Mouse (Mus musculus) limb, embryonic 10.5 days (tissue): ENCODE results near the gene Barx1. TPM values are rescaled to one million over a fixed set of nuclear protein-coding genes. Genes with fewer than 3 reads are reported as not detected.

Experiments
- DNase-seq: peaks from one replicate; pipeline ENCODE4 v3.0.0-alpha.2; 2017; ENCODE audit warnings: low spot score
- H3K27ac ChIP-seq: fragments of 300-500 bp; sonication (generic); 2 replicates; pipeline ENCODE4 v1.5.1; 2016; ENCODE audit warnings: mild to moderate bottlenecking
- H3K27me3 ChIP-seq: fragments of 300-500 bp; sonication (generic); 2 replicates; pipeline ENCODE4 v1.6.1; 2016; ENCODE audit warnings: low read depth, mild to moderate bottlenecking; ENCODE audit not compliant: poor library complexity, severe bottlenecking
- H3K36me3 ChIP-seq: fragments of 300-500 bp; sonication (generic); 2 replicates; pipeline ENCODE4 v1.6.1; 2016; ENCODE audit warnings: mild to moderate bottlenecking, moderate library complexity
- H3K4me1 ChIP-seq: fragments of 300-500 bp; sonication (generic); 2 replicates; pipeline ENCODE4 v1.6.1; 2016
- H3K4me3 ChIP-seq: fragments of 300-500 bp; sonication (generic); 2 replicates; pipeline ENCODE4 v1.5.1; 2016; ENCODE audit warnings: mild to moderate bottlenecking, moderate library complexity
- H3K9me3 ChIP-seq: fragments of 300-500 bp; sonication (generic); replicated peaks from 2 replicates; pipeline ENCODE4 v1.6.1; 2016; ENCODE audit warnings: mild to moderate bottlenecking
- WGBS: fragments of 180-500 bp; shearing (Covaris S2); methylation state at CpG from one replicate; pipeline ENCODE4 v1.1.7; 2016; 5-methylcytosine and 5-hydroxymethylcytosine counted together
- polyA plus RNA-seq: library from polyadenylated mRNA; unstranded; fragments of >200 nt; fragmentation: Nextera tagmentation; extraction: Ambion mirVana; gene quantifications from 2 replicates; pipeline ENCODE4 v1.2.1, GENCODE M21; 2016

Gene Barx1
- 0.16 and 4.1 TPM in 2 replicates for polyA plus RNA-seq

DNA sequence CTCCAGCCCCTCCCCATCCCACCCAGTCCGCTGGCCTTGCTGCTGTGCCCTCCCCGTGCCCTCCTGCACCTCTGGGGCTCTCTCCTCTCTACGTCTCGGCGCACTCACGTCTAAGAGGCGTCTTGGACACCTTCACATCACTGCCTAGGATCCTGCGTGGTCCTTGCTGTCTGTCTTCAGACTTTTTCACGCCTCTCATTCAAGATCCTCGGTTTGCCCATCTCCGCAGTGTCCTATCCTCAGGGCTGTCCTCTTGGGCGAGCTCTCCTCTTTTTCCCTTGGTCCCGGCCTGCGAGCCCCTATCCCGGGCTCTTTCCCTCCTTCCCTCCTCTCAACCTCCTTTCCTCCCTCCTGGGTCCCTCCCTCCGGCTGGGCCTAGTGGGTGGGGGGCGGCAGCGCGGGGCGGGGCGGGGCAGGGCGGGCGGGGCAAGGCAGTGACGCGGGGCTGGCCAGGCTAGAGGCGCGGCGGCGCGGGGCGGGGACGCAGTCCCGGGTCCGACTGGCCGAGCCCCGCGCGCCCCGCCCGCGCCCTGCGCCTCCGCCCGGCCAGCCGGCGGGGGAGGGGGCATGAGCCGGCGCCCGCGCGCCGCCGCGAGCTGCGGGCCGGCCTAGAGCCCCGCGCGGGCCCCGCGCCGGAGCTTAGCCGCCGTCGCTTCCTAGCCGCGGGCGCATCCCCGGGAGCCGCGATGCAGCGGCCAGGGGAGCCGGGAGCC lies at the start of gene Barx1:
Gene Barx1, plus strand, starts transcription at position 568 of the 713 bp plus-strand sequence.
- Histone ChIP-seq H3K4me1 (peaks cover 51% of the 10 kb centered on the region), H3K9me3 (no peaks in the 10 kb centered on the region), H3K36me3 (no peaks in the 10 kb centered on the region), H3K4me3 (peak within 1 kb of the TSS; percentile 56), H3K27me3 (peaks cover 100% of the 10 kb centered on the region), H3K27ac (0 out of 2 replicates have a peak within 1 kb of the TSS, but pooled peaks have one; percentile 36)
- peak; percentile 62 for DNase-seq
- WGBS: under 1% methylated on average over 73 of the region's 73 CpGs

DNA sequence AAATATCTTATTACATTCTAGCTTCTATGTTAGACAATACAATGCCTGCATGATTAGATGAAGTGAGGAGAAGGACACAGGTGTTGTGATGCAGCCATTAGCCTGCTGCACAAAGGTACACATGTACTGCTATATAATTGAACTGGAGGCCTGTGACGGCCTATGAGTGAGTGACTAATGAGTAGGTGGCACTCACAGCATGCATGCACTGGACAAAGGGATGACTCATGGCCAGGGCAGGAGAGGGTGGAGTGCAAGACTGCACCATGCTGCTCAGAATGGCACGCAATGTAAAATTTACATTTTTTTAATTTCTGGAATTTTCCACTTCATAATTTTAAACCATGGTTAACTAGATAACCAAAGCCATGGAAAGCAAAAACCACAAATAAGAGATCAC lies 48.3 kb upstream of the Barx1 start:
- Histone ChIP-seq H3K4me1 (peaks cover 6% of the 10 kb centered on the region; the same call in 1 of the 2 replicates), H3K27me3 (no peaks in the 10 kb centered on the region), H3K27ac (no peak overlapping the region), H3K36me3 (peaks cover 5% of the 10 kb centered on the region; the same call in 1 of the 2 replicates), H3K9me3 (peaks cover 13% of the 10 kb centered on the region; the same call in 1 of the 2 replicates), H3K4me3 (no peak overlapping the region)
- WGBS: 88% methylated on average over 2 of the region's 2 CpGs
- DNase-seq: no peak

GRCm38 (mm10) chr13:48617774-48618173 lies 45.0 kb upstream of the Barx1 start:
- Histone ChIP-seq H3K27me3 (no peaks in the 10 kb centered on the region), H3K4me3 (no peak overlapping the region), H3K4me1 (peaks cover 6% of the 10 kb centered on the region; the same call in 1 of the 2 replicates), H3K27ac (no peak overlapping the region), H3K9me3 (peaks cover 13% of the 10 kb centered on the region; the same call in 1 of the 2 replicates), H3K36me3 (peaks cover 5% of the 10 kb centered on the region; the same call in 1 of the 2 replicates)
- DNase-seq: no peak

DNA sequence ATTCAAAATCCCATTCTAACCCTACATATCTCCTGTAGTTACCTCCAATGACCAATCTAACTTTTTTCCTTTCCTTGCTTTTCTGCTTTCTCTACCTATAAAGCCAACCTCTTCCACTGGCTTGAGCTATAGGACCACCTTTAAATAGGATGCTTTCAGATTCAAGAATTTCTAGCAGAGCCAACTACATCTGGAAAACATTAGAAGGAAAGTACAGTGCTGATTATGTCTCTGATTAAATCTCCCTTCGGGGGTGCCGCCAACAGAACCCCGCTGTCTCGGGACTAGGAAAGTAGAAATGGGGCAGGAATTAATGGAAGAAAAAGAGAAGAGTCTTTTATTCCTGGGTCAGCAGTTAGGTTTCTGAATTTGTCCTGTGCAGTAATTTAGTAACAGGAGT lies 43.9 kb upstream of the Barx1 start:
- Histone ChIP-seq H3K4me3 (no peak overlapping the region), H3K27ac (no peak overlapping the region), H3K9me3 (peaks cover 13% of the 10 kb centered on the region; the same call in 1 of the 2 replicates), H3K36me3 (peaks cover 5% of the 10 kb centered on the region; the same call in 1 of the 2 replicates), H3K4me1 (peaks cover 6% of the 10 kb centered on the region; the same call in 1 of the 2 replicates), H3K27me3 (no peaks in the 10 kb centered on the region)
- no peak for DNase-seq
- 66% methylated on average over 4 of the region's 4 CpGs for WGBS

GRCm38 (mm10) chr13:48624968-48625398 lies 37.8 kb upstream of the Barx1 start:
- peak overlapping the region; percentile 92 for H3K27ac ChIP-seq
- peaks cover 17% of the 10 kb centered on the region for H3K27me3 ChIP-seq
- 3% methylated on average over 26 of the region's 26 CpGs for WGBS
- H3K9me3 ChIP-seq: no peaks in the 10 kb centered on the region
- peaks cover 11% of the 10 kb centered on the region for H3K4me1 ChIP-seq
- DNase-seq: no peak
- peak overlapping the region; percentile 80 for H3K4me3 ChIP-seq
- no peaks in the 10 kb centered on the region for H3K36me3 ChIP-seq

DNA sequence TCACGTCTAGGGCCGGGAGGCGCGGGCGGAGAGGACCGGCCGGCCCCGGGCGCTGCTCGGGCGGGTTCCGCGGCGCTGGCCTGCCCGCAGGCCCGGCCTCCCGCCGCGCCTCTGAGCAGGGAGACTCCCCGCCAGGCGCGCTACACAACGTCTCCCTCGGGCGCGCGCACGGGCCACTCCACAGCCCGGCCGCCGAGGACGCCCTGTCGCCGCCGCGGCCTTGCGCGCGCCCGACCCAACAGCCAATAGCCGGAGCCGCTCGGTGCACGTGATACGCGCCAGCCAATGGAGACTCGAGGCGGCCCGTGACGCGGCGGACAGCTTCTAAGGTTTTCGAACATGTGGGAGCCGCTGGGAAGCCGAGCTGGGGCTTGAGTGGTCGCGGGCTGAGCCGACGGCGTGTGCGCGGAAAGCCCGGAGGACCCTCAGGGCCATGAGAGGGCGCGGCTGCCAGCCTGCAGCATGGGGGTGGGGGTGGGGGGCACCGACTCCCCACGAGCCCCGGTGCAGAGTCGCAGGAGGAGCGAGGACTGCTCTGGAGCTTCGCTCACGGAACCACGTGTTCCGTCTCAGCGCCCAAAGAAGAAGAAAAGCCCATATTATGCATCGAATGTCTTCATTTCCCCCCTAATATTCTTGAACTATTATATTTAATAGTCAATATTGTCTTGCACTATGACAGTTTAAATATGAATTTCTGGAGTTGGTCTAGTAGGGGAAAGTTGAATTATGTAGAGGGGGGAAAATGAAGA lies 37.2 kb upstream of the Barx1 start, which contains the start of gene Ptpdc1:
Gene Ptpdc1, minus strand, starts transcription at position 232 of the 752 bp plus-strand sequence.
- H3K27ac ChIP-seq: peak within 1 kb of the TSS; percentile 92
- WGBS: 4% methylated on average over 76 of the region's 76 CpGs

GRCm38 (mm10) chr13:48631691-48632090 lies 31.1 kb upstream of the Barx1 start:
- Histone ChIP-seq H3K36me3 (no peaks in the 10 kb centered on the region), H3K27ac (no peak overlapping the region), H3K27me3 (0 out of 2 replicates have a peak, but pooled peaks cover 3% of the 10 kb centered on the region), H3K9me3 (no peaks in the 10 kb centered on the region), H3K4me1 (no peaks in the 10 kb centered on the region), H3K4me3 (no peak overlapping the region)
- 77% methylated on average over 5 of the region's 5 CpGs for WGBS
- no peak for DNase-seq

More for the DNA sequence above, 37.2 kb upstream of the Barx1 start, which contains the start of gene Ptpdc1:
- Histone ChIP-seq H3K27me3 (peaks cover 17% of the 10 kb centered on the region), H3K9me3 (no peaks in the 10 kb centered on the region), H3K36me3 (no peaks in the 10 kb centered on the region), H3K4me1 (peaks cover 11% of the 10 kb centered on the region), H3K4me3 (peak within 1 kb of the TSS; percentile 80)
- DNase-seq: peak; percentile 98

DNA sequence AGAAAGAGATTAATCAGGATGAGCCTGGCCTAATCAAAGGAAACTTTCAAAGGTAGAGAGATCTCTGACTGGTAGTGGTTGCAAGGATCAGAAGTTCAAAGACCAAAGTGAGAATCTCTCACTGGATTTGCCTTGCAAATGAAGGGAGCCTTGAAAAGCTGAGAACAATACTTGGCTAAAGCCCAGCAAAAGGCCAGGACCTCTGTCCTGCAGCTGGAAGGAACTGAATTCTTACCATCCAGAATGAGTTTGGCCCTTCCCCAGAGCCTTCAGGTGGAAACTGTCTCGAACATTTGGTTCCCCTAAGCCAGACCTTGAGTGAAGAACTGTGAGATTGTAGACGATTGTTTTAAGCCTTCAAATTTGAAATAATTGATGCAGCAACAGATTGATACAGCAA lies 25.1 kb upstream of the Barx1 start:
- Histone ChIP-seq H3K4me1 (no peaks in the 10 kb centered on the region), H3K9me3 (no peaks in the 10 kb centered on the region), H3K27ac (no peak overlapping the region), H3K36me3 (no peaks in the 10 kb centered on the region), H3K4me3 (no peak overlapping the region), H3K27me3 (no peaks in the 10 kb centered on the region)
- DNase-seq: no peak
- WGBS: 57% methylated on average over 2 of the region's 2 CpGs

DNA sequence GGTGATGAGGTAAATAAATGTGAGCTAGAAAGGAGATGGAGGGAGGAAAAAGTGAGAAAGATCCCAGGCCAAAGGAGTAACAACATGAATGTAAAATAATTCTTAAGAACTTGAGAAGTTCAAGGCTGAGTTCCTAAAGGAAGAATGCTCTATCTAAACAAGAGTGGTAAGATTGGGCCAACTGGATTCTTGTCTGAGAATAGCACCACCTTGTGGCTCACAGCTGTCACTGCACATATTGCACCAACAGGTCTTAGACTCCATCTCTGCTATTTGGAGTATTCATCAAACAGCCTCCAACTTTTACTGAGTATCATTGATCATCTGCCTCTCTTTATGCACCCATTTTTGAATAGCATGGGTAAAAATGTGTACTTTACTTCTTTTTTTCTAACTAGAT lies 23.2 kb upstream of the Barx1 start:
- no peaks in the 10 kb centered on the region for H3K27me3 ChIP-seq
- no peak for DNase-seq
- H3K36me3 ChIP-seq: no peaks in the 10 kb centered on the region
- H3K4me3 ChIP-seq: no peak overlapping the region
- no peaks in the 10 kb centered on the region for H3K4me1 ChIP-seq
- no peaks in the 10 kb centered on the region for H3K9me3 ChIP-seq
- no peak overlapping the region for H3K27ac ChIP-seq

GRCm38 (mm10) chr13:48643072-48643471 lies 19.7 kb upstream of the Barx1 start:
- Histone ChIP-seq H3K27ac (no peak overlapping the region), H3K36me3 (no peaks in the 10 kb centered on the region), H3K4me1 (no peaks in the 10 kb centered on the region), H3K4me3 (no peak overlapping the region), H3K27me3 (no peaks in the 10 kb centered on the region), H3K9me3 (no peaks in the 10 kb centered on the region)
- DNase-seq: no peak
- WGBS: 89% methylated on average over 6 of the region's 6 CpGs

DNA sequence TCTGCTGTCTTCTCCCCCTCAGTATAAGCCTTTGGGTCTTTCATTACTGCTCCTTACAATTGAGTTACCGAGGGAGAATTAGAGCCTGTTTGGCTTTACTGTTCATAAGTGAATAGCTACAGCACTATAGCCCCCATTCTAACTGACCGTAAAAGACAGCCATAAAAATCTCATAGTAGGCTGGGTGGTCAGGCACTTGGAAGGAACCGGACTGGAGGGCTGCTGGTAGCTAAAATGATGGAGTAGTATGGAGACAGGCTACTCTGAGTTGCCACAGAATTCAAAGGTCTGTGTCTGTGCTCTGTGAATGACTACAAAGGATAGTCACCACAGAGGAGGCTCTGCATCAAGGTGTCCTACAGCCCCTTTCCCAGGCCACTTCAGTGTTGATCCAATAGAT lies 18.8 kb upstream of the Barx1 start:
- no peaks in the 10 kb centered on the region for H3K36me3 ChIP-seq
- no peak for DNase-seq
- no peak overlapping the region for H3K4me3 ChIP-seq
- H3K27ac ChIP-seq: no peak overlapping the region
- no peaks in the 10 kb centered on the region for H3K4me1 ChIP-seq
- 73% methylated on average over 3 of the region's 3 CpGs for WGBS
- H3K9me3 ChIP-seq: no peaks in the 10 kb centered on the region
- H3K27me3 ChIP-seq: no peaks in the 10 kb centered on the region

DNA sequence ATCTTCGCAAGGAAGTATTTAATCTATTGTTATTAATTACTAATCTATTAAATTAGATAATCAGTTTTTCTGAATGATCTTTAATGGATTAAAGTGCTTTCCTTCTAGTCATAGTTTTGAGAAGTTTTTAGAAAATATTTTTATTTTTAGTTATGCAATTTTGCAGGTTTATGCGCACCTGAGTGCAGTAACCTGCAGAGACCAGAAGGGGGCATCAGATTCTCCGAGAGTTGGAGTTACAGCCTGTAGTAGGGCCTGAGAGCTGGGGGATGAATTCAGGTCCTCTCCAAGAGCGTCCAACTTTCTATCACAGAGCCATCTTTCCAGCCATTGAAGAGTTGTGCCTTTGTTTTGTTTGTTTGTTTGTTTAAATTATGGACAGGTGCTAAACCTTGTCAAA lies 16.1 kb upstream of the Barx1 start:
- Histone ChIP-seq H3K27me3 (peaks cover 2% of the 10 kb centered on the region), H3K4me1 (no peaks in the 10 kb centered on the region), H3K9me3 (no peaks in the 10 kb centered on the region), H3K4me3 (no peak overlapping the region), H3K36me3 (no peaks in the 10 kb centered on the region), H3K27ac (no peak overlapping the region)
- 90% methylated on average over 4 of the region's 4 CpGs for WGBS
- no peak for DNase-seq

DNA sequence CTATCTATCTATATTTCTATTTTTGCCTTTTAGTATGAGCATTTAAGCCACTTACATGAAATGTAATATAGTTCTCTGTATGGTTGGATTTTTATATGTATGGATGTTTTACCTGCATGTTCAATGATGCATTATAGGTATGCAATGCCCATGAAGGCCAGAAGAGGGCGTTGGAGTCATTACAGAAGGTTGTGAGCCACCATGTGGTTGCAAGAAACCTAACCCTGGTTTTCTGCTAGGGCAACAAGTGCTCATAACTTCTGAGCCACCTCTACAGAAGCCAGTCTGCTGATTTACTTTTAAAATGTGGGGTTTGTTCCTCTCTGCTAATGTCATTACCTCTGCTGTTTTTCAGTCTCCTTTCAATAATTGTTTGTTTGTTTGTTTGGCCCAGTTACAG lies 12.2 kb upstream of the Barx1 start:
- Histone ChIP-seq H3K27ac (no peak overlapping the region), H3K27me3 (peaks cover 41% of the 10 kb centered on the region), H3K4me3 (no peak overlapping the region), H3K9me3 (no peaks in the 10 kb centered on the region), H3K36me3 (no peaks in the 10 kb centered on the region), H3K4me1 (no peaks in the 10 kb centered on the region)
- DNase-seq: peak; percentile 55
- 0% methylated on average over 1 of the region's 1 CpGs for WGBS
